Mouse (Mus musculus) embryonic facial prominence, embryonic 11.5 days (tissue): ENCODE measurements around the gene Slc12a4. TPM values are rescaled to one million over a fixed set of nuclear protein-coding genes. Genes with fewer than 3 reads are reported as not detected.

Source experiments
- ATAC-seq: fragments of 200-750 bp; cut with Nextera tagmentation; replicated peaks from 2 replicates; pipeline ENCODE4 v1.8.0; 2017; ENCODE audit warnings: low read depth; ENCODE audit not compliant: insufficient number of reproducible peaks, low FRiP score, low TSS enrichment
- DNase-seq: peaks from one replicate; pipeline ENCODE4 v3.0.0-alpha.2; 2015; ENCODE audit warnings: low spot score
- H3K27ac ChIP-seq: fragments of 300-500 bp; sonication (generic); replicated peaks from 2 replicates; pipeline ENCODE4 v1.5.1; 2014; ENCODE audit warnings: mild to moderate bottlenecking, low read depth, low read length, control low read depth
- H3K27me3 ChIP-seq: fragments of 300-500 bp; sonication (generic); 2 replicates; pipeline ENCODE4 v1.6.1; 2014; ENCODE audit warnings: mild to moderate bottlenecking, low read length, moderate library complexity, mixed read lengths; ENCODE audit not compliant: control insufficient read depth, insufficient read depth
- H3K36me3 ChIP-seq: fragments of 300-500 bp; sonication (generic); replicated peaks from 2 replicates; pipeline ENCODE4 v1.6.1; 2014; ENCODE audit warnings: low read depth, mild to moderate bottlenecking, low read length, moderate library complexity, mixed read lengths; ENCODE audit not compliant: control insufficient read depth, insufficient read depth
- H3K4me1 ChIP-seq: fragments of 300-500 bp; sonication (generic); 2 replicates; pipeline ENCODE4 v1.6.1; 2014; ENCODE audit warnings: low read length, mixed read lengths; ENCODE audit not compliant: control insufficient read depth, insufficient read depth
- H3K4me2 ChIP-seq: fragments of 300-500 bp; sonication (generic); 2 replicates; pipeline ENCODE4 v1.6.1; 2014; ENCODE audit warnings: low read depth, mild to moderate bottlenecking, control low read depth, low read length, moderate library complexity
- H3K4me3 ChIP-seq: fragments of 300-500 bp; sonication (generic); 2 replicates; pipeline ENCODE4 v1.5.1; 2014; ENCODE audit warnings: low read depth, low read length, control low read depth
- H3K9ac ChIP-seq: fragments of 300-500 bp; sonication (generic); replicated peaks from 2 replicates; pipeline ENCODE4 v1.6.1; 2014; ENCODE audit warnings: mild to moderate bottlenecking, control low read depth, low read length
- H3K9me3 ChIP-seq: fragments of 300-500 bp; sonication (generic); replicated peaks from 2 replicates; pipeline ENCODE4 v1.6.1; 2016; ENCODE audit warnings: mild to moderate bottlenecking, low read length, inconsistent platforms, mixed read lengths; ENCODE audit not compliant: control insufficient read depth
- WGBS: fragments of 180-500 bp; shearing (Covaris S2); extraction: QIAGEN DNeasy Blood & Tissue Kit; methylation state at CpG from one replicate; pipeline ENCODE4 v1.1.7; 2014; 5-methylcytosine and 5-hydroxymethylcytosine counted together
- microRNA-seq: library from miRNA; unstranded; fragments of <30 nt; microRNA quantifications from one replicate; pipeline ENCODE4, GENCODE M21; 2016; ENCODE audit warnings: borderline number of aligned reads
- polyA plus RNA-seq: library from polyadenylated mRNA; unstranded; fragments of >200 nt; fragmentation: Nextera tagmentation; extraction: Ambion mirVana; gene quantifications from 2 replicates; pipeline ENCODE4 v1.2.1, GENCODE M21; 2014

Slc12a4 gene
- polyA plus RNA-seq, 1 experiment from 2014 or later: 16.8 TPM

- Histone ChIP-seq H3K4me1 (no peaks in the 10 kb centered on the region), H3K27ac (no peak overlapping the region), H3K9ac (no peak overlapping the region), H3K4me2 (no peak overlapping the region), H3K27me3 (no peaks in the 10 kb centered on the region), H3K36me3 (peaks cover 2% of the 10 kb centered on the region; the same call in 1 of the 2 replicates), H3K9me3 (no peaks in the 10 kb centered on the region), H3K4me3 (no peak overlapping the region)
- ATAC-seq (no peak), DNase-seq (no peak)
- WGBS: 79% methylated on average over 3 of the region's 3 CpGs
Observed at GRCm38 (mm10) chr8:105919390-105919789, 46.5 kb downstream of the Slc12a4 start.

DNA sequence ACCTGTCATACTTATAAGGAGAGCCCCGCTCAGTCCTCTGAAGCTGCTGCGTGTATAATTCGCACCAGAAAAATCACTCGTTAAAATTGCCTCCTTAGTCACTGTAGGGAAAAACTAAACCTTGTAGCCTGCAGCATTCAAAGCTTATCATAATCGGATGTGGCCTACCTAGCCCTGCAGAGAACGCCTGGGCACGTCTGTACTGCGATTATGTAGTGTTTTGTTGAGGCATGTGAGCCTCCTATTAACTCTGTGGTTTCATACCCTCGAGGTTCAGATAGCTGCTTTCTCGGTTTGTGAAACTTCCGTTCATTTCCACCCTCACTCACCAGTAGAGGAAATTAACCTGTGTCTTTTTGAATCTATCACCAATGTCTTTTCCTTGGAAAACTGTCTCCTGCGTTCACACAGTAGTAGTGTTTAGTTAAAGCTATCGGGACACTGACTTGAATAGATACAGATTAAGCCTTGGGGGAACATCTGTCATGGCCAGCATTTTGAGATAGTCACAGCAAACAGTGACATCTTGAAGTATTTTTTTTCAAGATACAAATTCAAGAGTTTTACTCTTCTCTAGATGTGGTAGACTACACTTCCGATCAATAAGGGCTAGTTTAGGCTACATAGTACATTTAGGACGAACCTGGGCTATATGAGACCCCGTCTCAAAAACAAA is 64.8 kb downstream of the Slc12a4 start:
- no peaks in the 10 kb centered on the region for H3K4me1 ChIP-seq
- ATAC-seq (no peak), DNase-seq (peak; percentile 12)
- peak overlapping the region; percentile 77 for H3K4me2 ChIP-seq
- H3K27me3 ChIP-seq: no peaks in the 10 kb centered on the region
- H3K27ac ChIP-seq: peak overlapping the region; percentile 76
- no peaks in the 10 kb centered on the region for H3K9me3 ChIP-seq
- WGBS: 35% methylated on average over 16 of the region's 16 CpGs
- H3K9ac ChIP-seq: peak overlapping the region; percentile 99
- no peaks in the 10 kb centered on the region for H3K36me3 ChIP-seq
- peak overlapping the region; percentile 98 for H3K4me3 ChIP-seq

- Histone ChIP-seq H3K4me1 (no peaks in the 10 kb centered on the region), H3K27ac (peak within 1 kb of the TSS; percentile 76), H3K27me3 (no peaks in the 10 kb centered on the region), H3K36me3 (no peaks in the 10 kb centered on the region), H3K4me2 (peak within 1 kb of the TSS; percentile 77), H3K9me3 (no peaks in the 10 kb centered on the region), H3K9ac (peak within 1 kb of the TSS; percentile 99), H3K4me3 (peak within 1 kb of the TSS; percentile 98)
- peak; percentile 94 for DNase-seq
- under 1% methylated on average over 59 of the region's 68 CpGs for WGBS
- peak; percentile 89 for ATAC-seq
Observed at GRCm38 (mm10) chr8:105900180-105900940, 65.5 kb downstream of the Slc12a4 start, which contains the start of gene Pskh1. Gene Pskh1, plus strand, starts transcription at chr8:105900441.

GRCm38 (mm10) chr8:105897801-105898480 is 68.0 kb downstream of the Slc12a4 start:
- H3K4me2 ChIP-seq: no peak overlapping the region
- DNase-seq (no peak), ATAC-seq (no peak)
- no peaks in the 10 kb centered on the region; the same call in 1 of the 2 replicates for H3K36me3 ChIP-seq
- H3K4me1 ChIP-seq: no peaks in the 10 kb centered on the region
- no peak overlapping the region for H3K9ac ChIP-seq
- 84% methylated on average over 9 of the region's 9 CpGs for WGBS
- no peaks in the 10 kb centered on the region for H3K27me3 ChIP-seq
- H3K4me3 ChIP-seq: no peak overlapping the region
- no peaks in the 10 kb centered on the region for H3K9me3 ChIP-seq
- no peak overlapping the region for H3K27ac ChIP-seq

Small RNA genes within 50 kb of the gene (microRNA-seq; reads per million reads assigned to microRNA genes)
- not detected for gene Mir7074

Other genes with a start within 250 kb of the Slc12a4 start
- gene Gfod2, start 207.4 kb downstream of the Slc12a4 start, polyA plus RNA-seq: 24.5 and 26.6 TPM in 2 replicates
- gene Ranbp10, start 138.7 kb downstream of the Slc12a4 start, polyA plus RNA-seq: 11.2 and 13.0 TPM in 2 replicates
- gene Tsnaxip1, start 138.4 kb downstream of the Slc12a4 start, polyA plus RNA-seq: 0.27 TPM in 1 of 2 replicates, not detected in the other
- gene Cenpt, start 112.8 kb downstream of the Slc12a4 start, polyA plus RNA-seq: 50.8 and 53.1 TPM in 2 replicates
- 67.7 and 72.4 TPM in 2 replicates for gene Thap11, start 111.0 kb downstream of the Slc12a4 start, polyA plus RNA-seq
- gene Nutf2, start 105.5 kb downstream of the Slc12a4 start, polyA plus RNA-seq: 262 and 323 TPM in 2 replicates
- gene Edc4, start 85.2 kb downstream of the Slc12a4 start, polyA plus RNA-seq: 31.8 and 35.4 TPM in 2 replicates
- gene Nrn1l, start 72.5 kb downstream of the Slc12a4 start, polyA plus RNA-seq: 0.38 and 0.52 TPM in 2 replicates
- gene Pskh1, start 65.7 kb downstream of the Slc12a4 start, polyA plus RNA-seq: 16.8 and 23.1 TPM in 2 replicates
- gene Ctrl, start 32.2 kb downstream of the Slc12a4 start, polyA plus RNA-seq: 0.58 and 0.59 TPM in 2 replicates
- 23.1 and 24.1 TPM in 2 replicates for gene Psmb10, start 27.7 kb downstream of the Slc12a4 start, polyA plus RNA-seq
- 0.84 and 1.1 TPM in 2 replicates for gene Lcat, start 22.7 kb downstream of the Slc12a4 start, polyA plus RNA-seq
- not detected in 2 replicates for gene Dpep3, start 13.3 kb upstream of the Slc12a4 start, polyA plus RNA-seq
- 17.0 and 17.7 TPM in 2 replicates for gene Dus2, start 25.2 kb upstream of the Slc12a4 start, polyA plus RNA-seq
- gene Dpep2nb, start 39.9 kb upstream of the Slc12a4 start, polyA plus RNA-seq: not detected in 2 replicates
- 18.7 and 20.5 TPM in 2 replicates for gene Ddx28, start 45.8 kb upstream of the Slc12a4 start, polyA plus RNA-seq
- 5.1 and 5.4 TPM in 2 replicates for gene Nfatc3, start 92.7 kb upstream of the Slc12a4 start, polyA plus RNA-seq
- 4.1 and 6.7 TPM in 2 replicates for gene Esrp2, start 170.9 kb upstream of the Slc12a4 start, polyA plus RNA-seq
- 6.6 and 8.7 TPM in 2 replicates for gene Pla2g15, start 184.3 kb upstream of the Slc12a4 start, polyA plus RNA-seq
- 82.4 and 90.9 TPM in 2 replicates for gene Slc7a6, start 202.8 kb upstream of the Slc12a4 start, polyA plus RNA-seq
- 43.8 and 46.7 TPM in 2 replicates for gene Slc7a6os, start 244.8 kb upstream of the Slc12a4 start, polyA plus RNA-seq
- 62.6 and 62.7 TPM in 2 replicates for gene Prmt7, start 244.8 kb upstream of the Slc12a4 start, polyA plus RNA-seq